Mouse (Mus musculus) stomach, embryonic 15.5 days (tissue): ENCODE data around the gene Zfp981. TPM values are rescaled to one million over a fixed set of nuclear protein-coding genes. Genes with fewer than 3 reads are reported as not detected.
A peak's percentile ranks its signal among the peaks of the same experiment; 100 is the strongest.
"Not testable (repeated sequence)": the region's sequence is repeated elsewhere in the genome, so short reads cannot be mapped to it uniquely, and the experiment has no call there.

Experiments used
- ATAC-seq: fragments of 200-750 bp; cut with Nextera tagmentation; 2 replicates; pipeline ENCODE4 v1.8.0; 2017; ENCODE audit warnings: low read depth, moderate number of reproducible peaks, moderate TSS enrichment; ENCODE audit not compliant: insufficient read depth, low FRiP score
- H3K27ac ChIP-seq: fragments of 300-500 bp; sonication (generic); 2 replicates; pipeline ENCODE4 v1.5.1; 2015; ENCODE audit warnings: mild to moderate bottlenecking, inconsistent platforms
- H3K27me3 ChIP-seq: fragments of 300-500 bp; sonication (generic); replicated peaks from 2 replicates; pipeline ENCODE4 v1.6.1; 2015; ENCODE audit warnings: inconsistent platforms
- H3K36me3 ChIP-seq: fragments of 300-500 bp; sonication (generic); 2 replicates; pipeline ENCODE4 v1.6.1; 2015; ENCODE audit warnings: inconsistent platforms
- H3K4me1 ChIP-seq: fragments of 300-500 bp; sonication (generic); 2 replicates; pipeline ENCODE4 v1.6.1; 2015; ENCODE audit warnings: inconsistent platforms
- H3K4me2 ChIP-seq: fragments of 300-500 bp; sonication (generic); 2 replicates; pipeline ENCODE4 v1.6.1; 2015; ENCODE audit warnings: mild to moderate bottlenecking, inconsistent platforms
- H3K4me3 ChIP-seq: fragments of 300-500 bp; sonication (generic); replicated peaks from 2 replicates; pipeline ENCODE4 v1.5.1; 2015; ENCODE audit warnings: inconsistent platforms
- H3K9ac ChIP-seq: fragments of 300-500 bp; sonication (generic); 2 replicates; pipeline ENCODE4 v1.6.1; 2015; ENCODE audit warnings: inconsistent platforms
- H3K9me3 ChIP-seq: fragments of 300-500 bp; sonication (generic); 2 replicates; pipeline ENCODE4 v1.6.1; 2016; ENCODE audit warnings: inconsistent platforms
- WGBS: fragments of 180-500 bp; shearing (Covaris S2); methylation state at CpG from one replicate; pipeline ENCODE4 v1.1.7; 2015; 5-methylcytosine and 5-hydroxymethylcytosine counted together
- polyA plus RNA-seq: library from polyadenylated mRNA; unstranded; fragments of >200 nt; fragmentation: Nextera tagmentation; extraction: Ambion mirVana; gene quantifications from 2 replicates; pipeline ENCODE4 v1.2.1, GENCODE M21; 2015

Zfp981 gene
- polyA plus RNA-seq, 1 experiment from 2014 or later = not detected

DNA sequence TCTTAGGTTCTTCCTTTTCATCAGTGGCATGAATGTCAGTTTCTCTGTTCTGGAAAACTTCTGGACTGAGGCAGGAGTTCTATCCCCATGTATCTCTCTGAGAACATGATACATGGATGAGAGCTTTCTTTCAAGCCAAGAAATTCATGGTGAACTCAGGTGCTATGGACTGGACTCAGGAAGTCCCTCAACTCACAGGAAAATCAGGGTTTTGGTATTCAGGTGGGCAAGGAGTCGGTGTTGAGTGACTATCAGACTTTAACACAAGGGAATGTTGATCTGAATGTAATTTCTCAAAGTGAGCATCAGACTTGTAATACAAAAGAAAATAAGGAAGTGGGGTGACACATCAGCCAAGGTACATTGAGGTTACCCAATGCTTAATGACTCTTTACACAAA, 9.8 kb upstream of the Zfp981 start:
- H3K27me3 ChIP-seq, H3K4me1 ChIP-seq, H3K4me3 ChIP-seq, H3K4me2 ChIP-seq, H3K9ac ChIP-seq, H3K27ac ChIP-seq, ATAC-seq, H3K36me3 ChIP-seq: not testable (repeated sequence)
- 70% methylated on average over 1 of the region's 1 CpGs for WGBS
- H3K9me3 ChIP-seq = peaks cover 27% of the 10 kb centered on the region

DNA sequence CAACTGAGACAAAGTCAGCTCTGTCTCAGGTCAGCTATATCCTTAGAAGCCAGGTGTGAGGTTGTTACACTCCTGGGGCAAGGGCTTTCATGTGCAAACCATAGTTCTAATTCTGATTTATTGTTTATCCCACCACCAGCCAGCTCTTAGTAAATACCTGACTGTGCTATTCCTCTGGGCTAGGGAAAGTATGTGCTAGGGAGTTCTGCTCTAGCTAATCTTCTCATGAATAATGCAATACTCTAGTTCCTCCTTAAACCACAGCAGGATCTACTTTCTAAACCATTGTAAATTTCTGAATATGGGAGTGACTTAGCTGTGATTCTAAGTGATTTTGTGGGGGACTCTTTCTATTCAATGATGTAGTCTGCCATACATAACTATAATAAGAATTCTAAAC, 9.4 kb upstream of the Zfp981 start:
- H3K27me3 ChIP-seq = no peaks in the 10 kb centered on the region
- H3K36me3 ChIP-seq = no peaks in the 10 kb centered on the region
- no peak for ATAC-seq
- peaks cover 27% of the 10 kb centered on the region for H3K9me3 ChIP-seq
- H3K4me2 ChIP-seq = no peak overlapping the region
- H3K9ac ChIP-seq = no peak overlapping the region
- no peak overlapping the region for H3K27ac ChIP-seq
- H3K4me3 ChIP-seq = no peak overlapping the region
- H3K4me1 ChIP-seq = no peaks in the 10 kb centered on the region

DNA sequence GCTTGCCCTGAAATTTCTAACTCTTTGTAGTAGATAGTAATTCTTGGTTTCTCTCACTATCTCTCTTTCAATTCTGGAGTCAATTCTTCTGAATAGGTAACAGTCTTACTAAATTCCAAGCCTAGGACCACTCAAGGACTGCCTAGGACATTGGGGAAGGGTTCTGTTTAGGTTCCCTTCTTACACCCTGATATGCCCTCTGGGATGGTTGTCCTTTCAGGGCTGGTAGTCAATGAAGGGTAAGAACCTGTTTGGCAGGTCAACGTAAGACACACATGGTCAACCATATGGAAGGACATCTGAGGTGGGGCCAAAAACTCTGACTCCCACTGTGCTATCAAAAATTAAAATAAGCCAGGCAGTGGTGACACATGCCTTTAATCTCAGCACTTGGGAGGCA, 9.0 kb upstream of the Zfp981 start:
- no peaks in the 10 kb centered on the region for H3K4me1 ChIP-seq
- no peak for ATAC-seq
- no peak overlapping the region for H3K4me3 ChIP-seq
- WGBS = 47% methylated on average over 1 of the region's 1 CpGs
- no peak overlapping the region for H3K9ac ChIP-seq
- no peaks in the 10 kb centered on the region for H3K27me3 ChIP-seq
- no peaks in the 10 kb centered on the region for H3K36me3 ChIP-seq
- H3K27ac ChIP-seq = no peak overlapping the region
- H3K4me2 ChIP-seq = no peak overlapping the region
- H3K9me3 ChIP-seq = peaks cover 27% of the 10 kb centered on the region

DNA sequence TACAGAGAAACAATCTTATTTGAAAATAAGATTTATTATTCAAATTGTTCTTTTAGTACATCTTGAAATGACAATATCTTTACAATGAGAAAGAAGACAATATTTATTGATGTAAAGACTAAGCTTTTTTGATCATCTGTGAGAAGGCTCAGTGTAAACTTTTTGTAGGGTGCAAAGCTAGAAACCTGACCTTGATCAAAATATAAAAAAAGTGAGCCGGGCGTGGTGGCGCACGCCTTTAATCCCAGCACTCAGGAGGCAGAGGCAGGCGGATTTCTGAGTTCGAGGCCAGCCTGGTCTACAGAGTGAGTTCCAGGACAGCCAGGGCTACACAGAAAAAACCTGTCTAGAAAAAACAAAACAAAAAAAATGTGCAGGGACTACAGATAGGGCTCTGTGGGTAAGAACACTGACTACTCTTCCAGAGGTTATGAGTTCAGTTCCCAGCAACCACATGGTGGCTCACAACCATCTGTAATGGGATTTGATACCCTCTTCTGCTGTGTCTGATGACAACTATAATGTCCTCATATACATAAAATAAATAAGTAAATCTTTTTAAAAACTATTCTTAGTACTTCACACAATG, 8.4 kb upstream of the Zfp981 start:
- H3K27me3 ChIP-seq, H3K27ac ChIP-seq, H3K9ac ChIP-seq, H3K4me2 ChIP-seq, H3K4me1 ChIP-seq, H3K36me3 ChIP-seq, H3K4me3 ChIP-seq: not testable (repeated sequence)
- WGBS = 82% methylated on average over 6 of the region's 6 CpGs
- H3K9me3 ChIP-seq = peaks cover 31% of the 10 kb centered on the region
- ATAC-seq = peak; percentile 19

DNA sequence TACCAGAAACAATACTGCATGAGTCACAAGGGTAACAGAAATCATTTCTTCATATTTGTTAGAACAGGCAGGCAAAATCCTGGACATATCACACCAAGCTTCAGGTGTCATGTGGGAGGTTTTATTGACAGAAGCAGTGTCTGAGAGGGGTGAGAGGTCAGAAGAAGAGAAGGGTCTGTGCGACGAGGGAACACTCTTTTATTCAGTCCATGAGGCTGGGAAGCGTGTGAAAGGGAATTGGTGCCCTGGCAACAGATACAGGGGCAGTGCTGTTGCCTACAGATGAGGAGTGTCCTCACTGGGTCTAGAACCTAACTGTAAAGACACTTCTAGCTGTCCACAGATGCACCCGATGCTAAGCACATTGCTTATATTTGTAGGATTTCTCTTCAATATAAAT, 6.8 kb upstream of the Zfp981 start:
- Histone ChIP-seq H3K4me1 (no peaks in the 10 kb centered on the region), H3K27me3 (no peaks in the 10 kb centered on the region), H3K4me2 (no peak overlapping the region), H3K9ac (no peak overlapping the region), H3K4me3 (no peak overlapping the region), H3K27ac (no peak overlapping the region), H3K36me3 (no peaks in the 10 kb centered on the region), H3K9me3 (peaks cover 26% of the 10 kb centered on the region)
- 0 out of 2 replicates have a peak, but pooled peaks have one; percentile 17 for ATAC-seq
- 61% methylated on average over 4 of the region's 4 CpGs for WGBS

DNA sequence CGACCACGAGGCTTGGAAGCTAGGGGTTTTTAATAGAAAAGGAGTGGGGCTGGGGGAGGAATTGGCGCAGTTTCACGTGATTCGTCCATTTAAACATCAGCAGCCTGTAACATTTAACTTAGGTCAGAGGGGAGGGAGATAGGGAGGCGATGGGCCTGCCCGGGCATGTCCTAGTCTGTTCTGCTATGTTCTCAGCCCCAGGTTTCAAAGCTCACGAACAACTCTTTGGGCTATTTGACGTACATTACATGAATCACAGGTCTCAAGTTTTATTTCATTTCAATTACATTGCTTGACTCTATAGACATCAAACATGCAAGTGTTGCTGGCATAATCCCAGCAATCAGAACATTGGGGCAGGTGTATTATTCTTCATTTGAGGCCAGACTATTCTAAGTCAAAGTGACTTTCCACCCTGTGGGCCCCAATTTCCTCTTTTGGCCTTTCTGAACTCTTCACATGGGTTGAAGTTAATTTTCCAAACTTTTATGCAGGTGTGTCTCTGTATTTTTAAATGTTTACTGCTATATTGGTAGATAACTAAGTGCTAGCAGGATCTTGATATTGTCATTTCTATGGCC, 4.0 kb upstream of the Zfp981 start:
- WGBS = 81% methylated on average over 9 of the region's 9 CpGs
- not testable (repeated sequence) for H3K27me3 ChIP-seq, H3K36me3 ChIP-seq, H3K4me1 ChIP-seq, H3K9ac ChIP-seq, H3K27ac ChIP-seq, H3K4me3 ChIP-seq, H3K4me2 ChIP-seq
- ATAC-seq = 0 out of 2 replicates have a peak, but pooled peaks have one; percentile 14
- H3K9me3 ChIP-seq = peaks cover 23% of the 10 kb centered on the region

DNA sequence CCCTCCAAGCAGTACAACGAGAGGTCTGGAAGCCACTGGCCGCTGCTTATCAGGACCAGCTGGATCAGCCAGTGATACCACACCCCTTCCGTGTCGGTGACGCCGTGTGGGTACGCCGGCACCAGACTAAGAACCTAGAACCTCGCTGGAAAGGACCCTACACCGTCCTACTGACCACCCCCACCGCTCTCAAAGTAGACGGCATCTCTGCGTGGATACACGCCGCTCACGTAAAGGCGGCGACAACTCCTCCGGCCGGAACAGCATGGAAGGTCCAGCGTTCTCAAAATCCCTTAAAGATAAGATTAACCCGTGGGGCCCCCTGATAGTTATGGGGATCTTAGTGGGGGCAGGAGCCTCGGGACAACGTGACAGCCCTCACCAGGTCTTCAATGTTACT, 7.2 kb downstream of the Zfp981 start:
- not testable (repeated sequence) for H3K36me3 ChIP-seq, ATAC-seq, H3K9me3 ChIP-seq, H3K9ac ChIP-seq, H3K27ac ChIP-seq, H3K27me3 ChIP-seq, H3K4me2 ChIP-seq, H3K4me1 ChIP-seq, H3K4me3 ChIP-seq
- WGBS = 93% methylated on average over 23 of the region's 24 CpGs

DNA sequence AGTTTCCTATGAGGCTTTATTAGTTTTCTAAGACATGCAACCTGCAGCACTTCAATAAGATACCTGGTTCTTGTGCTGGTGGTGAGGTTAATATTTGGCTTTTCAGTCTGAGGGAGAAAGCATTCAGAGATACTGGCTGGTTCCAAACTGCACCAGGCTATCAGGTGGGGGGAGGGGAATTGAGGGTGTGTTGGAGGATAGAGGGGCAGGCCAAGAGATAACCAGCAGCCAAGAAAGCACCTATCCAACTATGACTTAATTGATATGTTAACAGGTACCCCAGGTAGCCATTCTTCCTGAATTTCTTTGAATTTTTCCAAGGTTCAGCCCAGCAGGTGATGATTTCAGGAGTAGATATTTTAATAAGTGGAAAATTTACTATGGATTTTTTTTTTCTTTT, 10.0 kb downstream of the Zfp981 start:
- not testable (repeated sequence) for H3K27ac ChIP-seq, H3K9me3 ChIP-seq, H3K4me1 ChIP-seq, ATAC-seq, H3K36me3 ChIP-seq, H3K4me2 ChIP-seq, H3K27me3 ChIP-seq, H3K9ac ChIP-seq, H3K4me3 ChIP-seq

DNA sequence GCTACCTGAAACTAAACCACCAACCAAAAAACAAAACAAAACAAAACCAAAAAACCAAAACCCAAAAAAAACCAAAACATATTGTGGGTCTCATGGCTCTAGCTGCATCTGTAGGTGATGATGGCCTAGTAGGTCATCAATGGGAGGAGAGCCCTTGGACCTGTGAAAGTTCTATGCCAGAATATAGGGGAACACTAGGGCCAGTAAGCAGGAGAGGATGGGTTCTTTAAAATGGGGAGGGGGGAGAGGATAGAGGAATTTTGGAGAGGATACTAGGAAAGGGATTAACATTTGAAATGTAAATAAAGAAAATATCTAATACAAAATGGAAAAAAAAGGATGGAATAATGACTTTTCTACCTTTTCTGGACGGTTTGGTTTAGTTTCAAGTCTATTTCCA, 14.6 kb downstream of the Zfp981 start:
- Histone ChIP-seq H3K36me3 (no peaks in the 10 kb centered on the region), H3K4me3 (no peak overlapping the region), H3K4me2 (no peak overlapping the region), H3K9me3 (peaks cover 20% of the 10 kb centered on the region), H3K27ac (no peak overlapping the region), H3K27me3 (no peaks in the 10 kb centered on the region), H3K4me1 (no peaks in the 10 kb centered on the region), H3K9ac (no peak overlapping the region)
- 52% methylated on average over 1 of the region's 1 CpGs for whole genome bisulfite sequencing
- no peak for ATAC-seq

DNA sequence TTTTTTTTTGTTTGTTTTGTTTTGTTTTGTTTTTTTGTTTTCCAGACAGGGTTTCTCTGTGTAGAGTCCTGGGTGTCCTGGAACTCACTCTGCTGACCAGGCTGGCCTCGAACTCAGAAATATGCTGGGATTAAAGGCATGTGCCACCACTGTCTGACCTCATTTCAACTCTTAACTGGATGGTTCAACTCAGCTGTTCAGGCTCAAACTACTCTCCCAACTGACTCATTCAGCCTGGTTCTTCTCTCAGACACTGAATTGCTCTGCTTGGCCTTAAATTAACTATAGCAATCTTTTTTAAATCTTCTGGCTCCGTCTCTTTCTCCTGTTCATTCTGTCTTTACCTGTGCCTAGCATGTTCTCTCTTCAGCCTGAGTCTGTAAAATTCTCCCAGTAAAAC, 15.3 kb downstream of the Zfp981 start:
- peaks cover 22% of the 10 kb centered on the region for H3K9me3 ChIP-seq
- not testable (repeated sequence) for H3K4me1 ChIP-seq, H3K9ac ChIP-seq, H3K36me3 ChIP-seq, H3K27me3 ChIP-seq, H3K4me3 ChIP-seq, ATAC-seq, H3K27ac ChIP-seq, H3K4me2 ChIP-seq
- WGBS = 66% methylated on average over 2 of the region's 2 CpGs

DNA sequence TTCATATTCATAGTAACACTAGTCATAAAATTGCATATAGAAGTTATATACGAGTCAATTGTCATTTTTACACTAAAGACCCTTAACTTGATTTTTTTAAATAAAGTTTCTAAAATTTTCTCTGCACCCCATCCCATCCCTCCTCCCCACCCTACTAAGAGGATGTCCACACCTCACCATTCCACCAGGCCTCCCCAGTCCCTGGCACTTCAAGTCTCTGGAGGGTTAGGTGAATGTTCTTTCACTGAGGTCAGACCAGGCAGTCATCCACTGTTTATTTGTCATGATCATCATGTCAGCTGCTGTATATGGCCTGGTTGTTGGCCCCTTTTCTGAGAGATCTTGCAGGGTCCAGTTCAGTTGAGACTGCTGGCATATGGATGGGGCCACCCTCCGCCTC, 18.9 kb downstream of the Zfp981 start:
- peak; percentile 43; the same call in 1 of the 2 replicates for ATAC-seq
- Histone ChIP-seq H3K9me3 (peaks cover 32% of the 10 kb centered on the region), H3K36me3 (no peaks in the 10 kb centered on the region), H3K4me2 (no peak overlapping the region), H3K9ac (no peak overlapping the region), H3K27ac (no peak overlapping the region), H3K4me3 (no peak overlapping the region), H3K27me3 (no peaks in the 10 kb centered on the region), H3K4me1 (no peaks in the 10 kb centered on the region)
- WGBS = 83% methylated on average over 2 of the region's 2 CpGs

DNA sequence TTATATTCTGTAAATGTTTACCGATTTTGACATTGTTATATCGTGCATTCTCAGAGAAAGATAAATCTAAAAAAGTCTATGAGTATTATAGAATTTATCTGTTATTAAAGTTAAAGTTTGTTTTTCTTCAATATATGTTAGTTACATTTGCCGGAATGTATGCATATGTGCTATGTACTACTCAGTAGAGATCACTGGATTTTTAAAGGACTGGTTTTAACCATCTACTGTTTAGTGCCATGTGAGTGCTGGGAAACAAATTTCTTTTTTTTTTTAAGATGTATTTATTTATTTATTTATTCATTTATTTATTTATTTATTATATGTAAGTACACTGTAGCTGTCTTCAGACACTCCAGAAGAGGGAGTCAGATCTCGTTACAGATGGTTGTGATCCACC, 32.7 kb downstream of the Zfp981 start:
- ATAC-seq = 0 out of 2 replicates have a peak, but pooled peaks have one; percentile 18
- Histone ChIP-seq H3K36me3 (no peaks in the 10 kb centered on the region), H3K9me3 (peaks cover 33% of the 10 kb centered on the region), H3K4me1 (no peaks in the 10 kb centered on the region), H3K4me3 (no peak overlapping the region), H3K27me3 (no peaks in the 10 kb centered on the region), H3K4me2 (no peak overlapping the region), H3K9ac (no peak overlapping the region), H3K27ac (no peak overlapping the region)
- WGBS = 85% methylated on average over 4 of the region's 4 CpGs

DNA sequence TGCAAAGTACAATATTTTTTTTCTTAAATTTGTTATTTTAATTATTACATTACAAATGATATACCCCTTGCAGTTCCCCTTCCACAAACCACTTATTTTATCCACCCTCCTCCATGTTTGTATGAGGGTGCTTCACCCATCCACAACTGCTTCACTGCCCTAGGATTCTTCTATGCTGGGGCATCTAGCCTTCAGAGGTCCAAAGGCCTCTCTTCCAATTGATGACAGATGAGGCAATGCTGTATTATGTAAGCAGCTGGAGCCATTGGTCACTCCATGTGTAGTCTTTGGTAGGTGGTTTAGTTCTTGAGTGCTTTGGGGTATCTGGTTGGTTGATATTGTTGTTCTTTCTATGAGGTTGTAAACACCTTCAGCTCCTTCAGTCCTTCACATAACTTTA, 34.1 kb downstream of the Zfp981 start:
- Histone ChIP-seq H3K36me3 (no peaks in the 10 kb centered on the region), H3K4me1 (no peaks in the 10 kb centered on the region), H3K4me3 (no peak overlapping the region), H3K9me3 (peaks cover 28% of the 10 kb centered on the region), H3K4me2 (no peak overlapping the region), H3K27ac (no peak overlapping the region), H3K9ac (no peak overlapping the region), H3K27me3 (no peaks in the 10 kb centered on the region)
- no peak for ATAC-seq
